Mouse (Mus musculus) adrenal gland, adult 2 months (tissue): Measurements from ENCODE around the gene B3gnt2. TPM values are rescaled to one million over a fixed set of nuclear protein-coding genes. Genes with fewer than 3 reads are reported as not detected.
A peak's percentile ranks its signal among the peaks of the same experiment; 100 is the strongest.

Experiments used
- DNase-seq: peaks from one replicate; pipeline ENCODE4 v3.0.0; 2021
- polyA plus RNA-seq: library from polyadenylated mRNA; depleted of rRNA; stranded (reverse); fragments of >200 nt; gene quantifications from 2 replicates; pipeline ENCODE4 v1.2.3, GENCODE M21; 2012
- total RNA-seq, 2 experiments: library from RNA; stranded (reverse); gene quantifications; 2 replicates each; pipeline ENCODE4 v1.2.3; 2021

The B3gnt2 gene
- total and polyA plus RNA-seq, 3 experiments, result 47.6 to 64.7 (median 54.5) TPM

DNA sequence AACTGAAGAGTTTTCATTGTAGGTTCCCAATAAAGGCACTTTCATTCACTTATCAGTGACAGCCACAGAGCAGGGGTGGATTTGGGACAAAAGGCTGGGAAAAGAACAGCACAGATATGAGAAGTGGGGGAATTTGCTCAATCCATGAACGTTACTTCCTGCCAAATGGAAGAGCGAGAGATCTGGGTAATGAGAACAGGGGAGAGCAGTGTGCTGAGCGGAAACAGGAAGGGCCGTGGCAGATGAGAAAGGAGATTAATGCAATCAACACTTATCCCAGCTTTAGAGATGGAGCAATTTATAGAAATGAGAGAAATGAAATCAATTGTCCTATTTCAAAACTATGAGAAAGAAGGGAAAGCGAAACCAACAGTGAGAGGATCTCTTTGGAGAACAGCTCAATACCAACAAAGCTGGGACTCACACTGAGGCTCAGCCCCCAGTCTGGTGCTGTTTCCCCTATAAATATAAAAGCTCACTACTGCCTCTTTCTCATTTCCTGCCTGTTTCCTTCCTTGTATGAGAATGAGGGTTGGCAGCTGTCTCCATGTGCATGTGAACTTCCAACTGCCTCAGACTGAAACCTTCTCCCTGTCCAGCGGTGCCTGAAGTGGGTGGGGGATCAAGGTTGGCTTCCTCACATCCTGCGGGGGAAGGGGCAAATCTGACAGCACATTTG, 11.0 kb upstream of the B3gnt2 start:
- no peak for DNase-seq

GRCm38 (mm10) chr11:22868582-22868981, 7.8 kb upstream of the B3gnt2 start:
- DNase-seq, result no peak

GRCm38 (mm10) chr11:22867691-22868090, 6.9 kb upstream of the B3gnt2 start:
- no peak for DNase-seq

DNA sequence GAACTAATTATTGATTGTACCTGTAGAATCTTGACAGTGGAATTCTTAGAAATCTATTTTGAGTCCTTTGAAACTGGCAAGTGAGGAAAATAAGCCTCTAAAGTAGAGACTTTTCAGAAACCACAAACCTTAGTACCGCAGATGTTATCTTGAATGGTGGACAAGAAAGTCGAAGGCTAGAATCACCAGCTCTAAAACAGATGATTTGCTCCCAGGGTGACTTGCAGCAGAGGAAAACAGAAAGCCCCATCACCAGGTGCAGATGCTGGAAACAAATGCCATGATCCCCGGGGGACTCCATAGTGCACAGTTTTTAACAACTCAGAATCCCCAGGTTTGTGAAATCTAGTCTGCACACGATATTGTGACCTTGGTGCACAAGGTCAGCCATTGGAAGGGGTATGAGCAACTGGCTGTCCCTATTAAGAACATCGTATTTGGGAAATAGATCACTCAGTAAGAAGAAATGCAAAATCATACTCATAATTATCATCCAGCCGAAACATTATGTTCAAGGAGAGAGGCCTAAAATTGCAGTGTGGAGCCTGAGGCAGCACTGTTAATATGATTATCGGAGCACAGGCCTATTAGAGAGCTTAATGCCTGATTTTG, 5.0 kb upstream of the B3gnt2 start:
- DNase-seq, result peak; percentile 56

GRCm38 (mm10) chr11:22864305-22865060, 3.7 kb upstream of the B3gnt2 start:
- no peak for DNase-seq

- no peak for DNase-seq
Observed at GRCm38 (mm10) chr11:22863581-22863980, 2.8 kb upstream of the B3gnt2 start.

- DNase-seq, result no peak
Observed at GRCm38 (mm10) chr11:22861315-22861714, 554 bp upstream of the B3gnt2 start.

DNA sequence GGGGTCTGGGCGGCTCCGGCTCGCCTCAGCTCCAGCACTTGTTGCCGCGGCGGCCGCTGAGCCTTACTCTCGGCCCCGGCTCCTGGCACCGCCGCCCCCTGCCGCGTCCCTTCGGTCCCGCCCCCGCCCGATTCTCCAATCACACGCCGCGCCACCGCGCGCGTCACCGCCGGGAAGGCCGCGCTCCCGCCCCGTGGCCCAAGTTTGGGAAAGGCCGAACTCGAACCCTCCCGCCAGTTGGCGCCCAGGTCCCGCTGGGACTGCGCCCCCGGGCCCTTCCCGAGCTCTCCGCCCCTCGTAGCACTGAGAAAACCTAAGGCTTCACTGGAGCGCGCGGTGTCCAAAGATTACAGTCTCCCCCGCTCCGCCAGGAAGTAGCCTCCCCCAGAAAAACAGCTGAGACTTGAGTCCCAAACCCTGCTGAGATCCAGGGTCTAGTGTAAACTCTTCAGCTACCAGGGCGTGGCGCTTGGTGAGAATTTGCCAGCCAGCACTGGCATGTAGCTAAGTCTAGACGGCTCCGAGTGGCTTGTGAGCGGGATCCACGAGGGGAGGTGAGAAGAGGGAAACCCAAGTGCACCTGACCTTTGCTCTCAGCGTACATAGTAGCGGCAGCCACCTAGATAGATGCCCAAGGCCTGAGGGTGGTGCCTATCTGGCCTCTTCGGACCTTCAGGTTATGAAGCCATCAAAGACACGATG, 977 bp downstream of the B3gnt2 start:
- peak; percentile 96 for DNase-seq

DNA sequence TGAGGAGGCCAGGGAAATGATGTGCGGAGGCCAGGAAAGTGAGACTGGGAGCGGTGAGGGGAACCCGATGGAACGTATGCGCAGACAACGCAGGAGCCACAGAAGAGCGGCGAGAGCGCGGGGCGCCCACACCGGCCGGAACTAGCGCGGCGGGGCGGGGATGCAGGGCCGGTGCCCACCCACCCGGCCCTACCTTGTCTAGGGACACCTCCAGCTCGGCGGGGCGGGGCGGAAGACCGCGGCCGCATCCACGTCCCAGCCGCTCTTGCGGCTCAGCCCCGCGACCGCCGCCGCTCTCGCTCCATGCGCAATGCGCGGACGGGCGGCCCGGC, 1.5 kb downstream of the B3gnt2 start:
- no peak for DNase-seq

DNA sequence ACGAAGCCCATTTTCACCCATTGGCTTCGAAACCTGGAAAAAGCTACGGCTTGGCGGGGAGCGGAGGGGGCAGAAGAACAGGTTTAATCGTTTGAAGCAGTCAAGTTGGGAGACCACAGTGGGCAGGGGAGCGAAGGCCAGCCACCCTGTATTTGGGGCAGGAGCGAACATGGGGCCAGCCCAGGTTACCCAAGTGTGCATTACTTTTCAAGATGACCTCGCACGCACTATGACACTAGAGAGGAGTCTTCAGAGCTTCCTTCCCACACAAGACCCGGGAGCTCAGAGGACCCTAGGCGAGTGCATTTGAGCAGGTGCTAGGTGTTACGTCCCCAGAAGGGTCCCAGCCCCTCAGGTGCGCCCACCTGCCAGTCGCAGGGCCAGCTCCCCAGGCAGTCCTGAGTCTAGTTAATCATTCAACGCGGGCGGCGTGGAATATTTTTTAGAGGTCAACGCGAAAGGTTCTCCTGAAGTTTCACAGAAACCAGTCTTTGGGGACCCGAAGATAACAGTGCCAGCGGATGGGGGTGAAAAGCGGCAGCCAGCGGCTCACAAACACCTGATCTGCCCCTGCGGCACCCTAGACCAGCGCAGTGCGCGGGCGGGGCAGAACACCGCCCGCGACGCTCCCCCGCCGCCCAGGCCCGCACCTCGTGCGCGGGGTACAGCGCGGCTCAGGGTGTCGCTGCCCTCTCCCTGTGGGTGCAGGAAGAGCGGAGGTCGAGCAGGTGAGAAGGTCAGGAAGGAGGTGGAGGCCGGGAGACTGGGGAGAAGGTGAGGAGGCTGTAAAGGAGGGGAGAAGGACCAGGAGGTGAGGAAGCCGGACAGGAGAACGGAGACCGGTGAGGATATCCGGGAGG, 2.1 kb downstream of the B3gnt2 start:
- no peak for DNase-seq

DNA sequence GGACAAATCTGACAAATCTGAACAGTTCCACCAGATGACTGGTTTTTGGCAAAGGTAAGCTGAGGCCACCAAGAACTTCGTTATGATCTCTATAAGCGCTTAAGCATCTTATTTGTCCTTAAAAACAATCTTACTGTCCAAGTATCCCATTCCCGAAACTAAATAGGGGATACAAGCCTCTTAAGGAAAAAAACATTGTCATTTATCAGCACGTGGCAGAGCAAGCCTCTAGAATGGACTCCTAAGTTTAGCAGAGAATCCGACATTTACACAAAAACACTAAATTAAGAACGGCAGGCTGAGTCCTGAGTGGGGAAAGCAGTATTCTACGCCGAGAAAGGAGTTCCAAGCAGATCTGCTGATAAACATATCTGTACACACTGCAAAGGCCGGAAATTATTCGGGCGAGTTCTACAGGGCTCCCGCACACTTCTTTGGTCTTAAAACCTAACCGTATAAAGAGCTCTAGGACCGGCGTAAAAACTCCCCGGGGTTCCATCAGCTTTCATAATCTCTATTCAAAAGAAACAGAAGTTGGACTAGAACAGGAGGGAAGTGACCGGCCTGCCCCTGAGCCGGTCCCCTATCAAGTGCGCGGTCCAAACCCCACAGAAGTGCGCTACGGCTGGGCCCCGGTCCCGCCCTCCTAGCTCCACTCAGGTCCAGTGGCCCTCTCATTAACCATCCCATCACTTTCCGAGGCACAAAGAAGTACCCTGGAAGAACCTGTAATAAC, 2.9 kb downstream of the B3gnt2 start:
- peak; percentile 73 for DNase-seq

GRCm38 (mm10) chr11:22857106-22857704, 3.6 kb downstream of the B3gnt2 start:
- no peak for DNase-seq

DNA sequence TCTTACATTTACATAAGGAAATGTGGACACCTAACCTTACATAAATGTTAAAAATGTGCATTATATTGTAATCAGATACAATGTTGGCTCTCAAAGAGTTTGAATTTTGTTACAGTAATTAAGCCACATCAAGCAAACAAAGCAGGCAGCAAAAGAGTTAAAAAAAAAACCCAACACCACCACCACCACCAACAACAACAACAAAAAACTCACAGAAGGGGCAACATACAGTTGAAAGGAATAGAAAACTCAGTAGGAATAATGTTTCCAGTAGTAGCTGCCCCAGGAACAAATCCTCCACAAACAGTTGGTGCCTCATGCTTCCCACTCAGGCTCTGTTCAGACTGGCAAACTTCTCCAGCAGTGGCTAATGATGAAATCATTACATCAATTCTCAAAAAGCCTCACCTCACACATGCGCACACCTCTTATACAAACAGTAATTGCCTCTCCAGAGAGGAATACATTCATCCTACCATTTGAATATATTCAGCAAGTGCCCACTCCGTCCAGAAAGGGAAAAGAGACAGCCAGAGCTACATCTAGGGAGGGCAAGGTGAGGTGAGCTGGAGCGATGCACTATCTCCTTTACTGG, 4.3 kb downstream of the B3gnt2 start:
- peak; percentile 55 for DNase-seq

GRCm38 (mm10) chr11:22854571-22854970, 6.2 kb downstream of the B3gnt2 start:
- no peak for DNase-seq

DNA sequence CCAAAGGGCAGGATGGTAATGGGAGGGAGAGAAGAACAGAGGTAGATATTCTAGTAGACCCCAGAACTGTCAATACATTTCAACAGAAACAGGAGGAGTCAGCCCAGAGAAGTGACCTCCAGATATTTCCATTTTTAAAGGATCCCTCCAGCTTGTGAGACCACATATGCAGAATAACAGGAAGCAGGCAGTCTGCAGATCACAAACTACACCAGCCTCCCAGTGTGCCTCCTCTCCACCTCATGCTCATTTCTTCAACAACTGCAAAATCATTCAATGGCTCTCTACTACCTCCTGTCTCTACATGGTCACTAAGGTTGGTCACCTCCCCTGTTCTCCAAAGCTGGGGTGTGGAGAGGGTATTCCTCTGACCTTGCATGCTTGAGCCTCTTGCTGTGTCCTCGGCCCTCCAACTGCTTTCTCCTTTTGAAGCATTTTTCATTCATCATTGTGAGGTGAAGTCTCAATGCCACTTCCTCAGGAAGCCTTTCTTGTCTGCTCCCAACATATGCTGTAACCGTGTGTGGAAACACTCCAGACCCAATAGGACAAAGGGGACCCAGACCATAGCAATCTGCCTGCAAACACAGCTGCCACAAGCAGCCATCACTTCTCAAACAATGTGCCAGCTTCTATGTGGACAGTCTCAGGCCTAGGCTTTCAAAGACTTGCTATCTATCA, 7.1 kb downstream of the B3gnt2 start:
- DNase-seq, result peak; percentile 77

DNA sequence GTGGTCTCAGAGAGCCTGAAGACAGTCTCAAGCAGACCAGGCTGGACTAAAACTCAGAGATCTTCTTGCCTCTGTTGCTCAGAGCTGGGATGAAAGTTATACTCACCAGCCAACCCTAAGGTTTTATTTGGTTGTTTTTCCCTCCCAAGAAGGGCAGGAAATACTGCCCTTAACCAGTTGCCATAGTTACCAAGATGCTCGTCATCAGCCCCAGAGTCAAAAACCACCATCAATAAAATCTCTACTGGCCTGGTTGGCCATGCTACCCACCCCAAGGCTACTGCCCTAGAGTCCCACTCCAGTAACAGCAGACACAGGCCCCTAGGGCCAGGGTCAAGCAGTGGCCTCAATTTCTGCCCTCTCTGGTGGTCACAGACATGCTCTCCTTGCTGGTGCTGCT, 8.3 kb downstream of the B3gnt2 start:
- no peak for DNase-seq

GRCm38 (mm10) chr11:22851416-22851815, 9.3 kb downstream of the B3gnt2 start:
- no peak for DNase-seq

GRCm38 (mm10) chr11:22850077-22850476, 10.7 kb downstream of the B3gnt2 start:
- DNase-seq, result peak; percentile 53

- DNase-seq, result no peak
Observed at GRCm38 (mm10) chr11:22848649-22849195, 12.0 kb downstream of the B3gnt2 start.
